Mouse (Mus musculus) liver, embryonic 14.5 days (tissue): ENCODE measurements at regions not wholly inside any gene's neighbourhood (a gene's known extent, or its start where the extent isn't known, plus 50 kb on each side); places are given as distances from the start of the nearest gene placed in this dataset.

Experiments used
- ATAC-seq: fragments of 200-750 bp; cut with Nextera tagmentation; 2 replicates; pipeline ENCODE4 v1.8.0; 2017; ENCODE audit warnings: moderate number of reproducible peaks, mild to moderate bottlenecking, moderate library complexity; ENCODE audit not compliant: insufficient read depth
- DNase-seq, 3 experiments: peaks; one replicate each; pipeline ENCODE4 v3.0.0-alpha.2; 2012 to 2013; ENCODE audit warnings: low read depth in 3 of 3, low spot score in 3 of 3
- H3K27ac ChIP-seq: fragments of 300-500 bp; sonication (generic); 2 replicates; pipeline ENCODE4 v1.5.1; 2014; ENCODE audit warnings: moderate library complexity, mild to moderate bottlenecking, control low read depth, inconsistent platforms
- H3K27me3 ChIP-seq: fragments of 300-500 bp; sonication (generic); 2 replicates; pipeline ENCODE4 v1.6.1; 2014; ENCODE audit warnings: mild to moderate bottlenecking, low read length, moderate library complexity; ENCODE audit not compliant: control insufficient read depth, insufficient read depth
- H3K36me3 ChIP-seq: fragments of 300-500 bp; sonication (generic); replicated peaks from 2 replicates; pipeline ENCODE4 v1.6.1; 2014; ENCODE audit warnings: low read depth; ENCODE audit not compliant: control insufficient read depth, insufficient read depth
- H3K4me1 ChIP-seq, 2 experiments: fragments of 200-500 bp in 1 of 2; fragments of 300-500 bp in 1 of 2; sonication (generic) in 1 of 2; replicated peaks; 2 replicates each; pipeline ENCODE4 v1.6.1; 2012 to 2014; ENCODE audit warnings: antibody characterized with exemption in 1 of 2, inconsistent platforms in 1 of 2, low read length in 1 of 2; ENCODE audit not compliant: control insufficient read depth in 2 of 2, insufficient read depth in 2 of 2
- H3K4me2 ChIP-seq: fragments of 300-500 bp; sonication (generic); 2 replicates; pipeline ENCODE4 v1.6.1; 2014; ENCODE audit warnings: low read depth, mild to moderate bottlenecking, control low read depth, moderate library complexity
- H3K4me3 ChIP-seq, 2 experiments: fragments of 200-500 bp in 1 of 2; fragments of 300-500 bp in 1 of 2; sonication (generic) in 1 of 2; 2 replicates each; pipeline ENCODE4 v1.5.1; 2012 to 2014; ENCODE audit warnings: low read depth in 2 of 2, low read length in 2 of 2, mild to moderate bottlenecking in 2 of 2, control low read depth in 1 of 2, inconsistent platforms in 1 of 2, moderate library complexity in 1 of 2; ENCODE audit not compliant: insufficient read depth in 1 of 2
- H3K9ac ChIP-seq: fragments of 300-500 bp; sonication (generic); replicated peaks from 2 replicates; pipeline ENCODE4 v1.6.1; 2014; ENCODE audit warnings: mild to moderate bottlenecking, control low read depth, moderate library complexity
- H3K9me3 ChIP-seq: fragments of 300-500 bp; sonication (generic); 2 replicates; pipeline ENCODE4 v1.6.1; 2016; ENCODE audit warnings: low read length, mixed read lengths; ENCODE audit not compliant: control insufficient read depth
- CTCF ChIP-seq: IDR thresholded peaks from 2 replicates; pipeline ENCODE4 v1.5.1; 2016; ENCODE audit warnings: antibody characterized with exemption, low read depth, control low read depth
- EP300 ChIP-seq: IDR thresholded peaks from 2 replicates; pipeline ENCODE4 v1.6.1; 2016; ENCODE audit warnings: antibody characterized with exemption, low read depth
- WGBS: fragments of 180-500 bp; shearing (Covaris S2); extraction: QIAGEN DNeasy Blood & Tissue Kit; methylation state at CpG from one replicate; pipeline ENCODE4 v1.1.7; 2014; ENCODE audit not compliant: insufficient replicate concordance; 5-methylcytosine and 5-hydroxymethylcytosine counted together

DNA sequence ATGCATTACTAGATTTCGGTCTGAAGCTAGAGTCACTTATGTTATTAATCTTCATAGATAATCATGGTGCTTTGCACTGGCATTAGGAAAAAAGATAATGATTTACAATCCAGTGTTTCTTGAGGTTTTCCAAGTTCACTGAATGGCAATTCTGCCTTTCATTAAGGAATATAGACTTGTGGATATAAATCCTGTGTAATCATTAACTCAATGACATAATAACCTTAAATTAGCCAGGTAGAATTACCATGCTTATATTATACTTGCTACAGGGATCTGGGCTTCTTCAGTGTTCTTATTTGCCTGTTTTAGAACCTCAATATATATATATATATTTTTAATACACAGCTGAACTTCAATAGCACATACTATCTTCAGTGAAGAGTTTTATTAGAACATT lies 683.8 kb downstream of the Lrriq3 start:
- no peak overlapping the region for H3K27ac ChIP-seq
- no peak for DNase-seq
- no peak overlapping the region for H3K4me3 ChIP-seq
- H3K4me2 ChIP-seq = no peak overlapping the region
- no peaks in the 10 kb centered on the region for H3K27me3 ChIP-seq
- TF ChIP-seq EP300 = no peak
- TF ChIP-seq CTCF = no peak
- WGBS = 63% methylated on average over 1 of the region's 1 CpGs
- H3K4me1 ChIP-seq = no peaks in the 10 kb centered on the region
- no peak overlapping the region for H3K9ac ChIP-seq
- H3K9me3 ChIP-seq = no peaks in the 10 kb centered on the region
- H3K36me3 ChIP-seq = no peaks in the 10 kb centered on the region
- no peak for ATAC-seq

DNA sequence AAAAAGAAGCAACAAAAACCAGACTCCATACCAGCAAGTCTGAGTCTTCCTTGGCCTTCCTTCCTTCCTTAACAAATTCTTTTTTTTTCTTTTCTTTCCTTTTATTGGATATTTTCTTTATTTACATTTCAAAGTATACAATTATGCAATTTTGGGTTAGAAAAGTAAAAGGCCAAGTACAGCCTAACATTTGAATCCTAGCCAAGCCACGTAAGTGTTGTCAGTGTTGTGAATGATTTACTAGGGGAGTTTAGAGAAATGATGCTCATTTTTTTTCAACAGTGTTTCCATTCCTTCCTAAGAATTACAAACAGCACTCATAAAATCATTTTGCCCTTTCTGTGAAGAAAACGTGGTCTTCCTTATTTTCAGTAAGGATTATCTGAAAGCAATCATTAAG lies 722.5 kb downstream of the Lrriq3 start:
- H3K4me1 ChIP-seq = no peaks in the 10 kb centered on the region
- H3K27me3 ChIP-seq = no peaks in the 10 kb centered on the region
- no peak overlapping the region for H3K27ac ChIP-seq
- no peak overlapping the region for H3K4me2 ChIP-seq
- TF ChIP-seq CTCF = no peak
- TF ChIP-seq EP300 = no peak
- no peak overlapping the region for H3K9ac ChIP-seq
- H3K4me3 ChIP-seq = no peak overlapping the region
- peak in 2 of 3 experiments; percentile 1 for DNase-seq
- no peaks in the 10 kb centered on the region for H3K36me3 ChIP-seq
- H3K9me3 ChIP-seq = no peaks in the 10 kb centered on the region
- ATAC-seq = no peak
- WGBS = 40% methylated on average over 2 of the region's 2 CpGs

DNA sequence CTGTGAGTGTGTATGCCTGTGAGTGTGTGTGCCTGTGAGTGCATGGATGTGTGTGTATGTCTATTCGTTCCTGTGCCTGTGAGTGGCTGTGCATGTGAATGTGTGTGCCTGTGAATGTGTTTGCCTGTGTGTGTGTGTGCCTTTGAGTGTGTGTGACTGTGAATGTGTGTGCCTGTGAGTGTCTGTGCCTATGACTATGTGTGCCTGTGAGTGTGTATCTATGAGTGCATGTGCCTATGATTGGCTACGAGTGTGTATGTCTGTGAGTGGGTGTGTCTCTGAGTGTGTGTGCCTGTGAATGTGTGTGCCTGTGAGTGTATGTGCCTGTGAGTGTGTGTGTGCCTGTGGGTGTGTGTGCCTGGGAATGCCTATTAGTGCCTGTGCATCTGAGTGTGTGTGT lies 731.6 kb downstream of the Lrriq3 start:
- H3K27ac ChIP-seq = no peak overlapping the region
- no peaks in the 10 kb centered on the region for H3K36me3 ChIP-seq
- no peaks in the 10 kb centered on the region for H3K9me3 ChIP-seq
- H3K4me3 ChIP-seq = no peak overlapping the region
- ATAC-seq (no peak), DNase-seq (no peak)
- H3K4me1 ChIP-seq = no peaks in the 10 kb centered on the region
- no peak overlapping the region for H3K4me2 ChIP-seq
- TF ChIP-seq EP300 (no peak), CTCF (no peak)
- H3K9ac ChIP-seq = no peak overlapping the region
- no peaks in the 10 kb centered on the region for H3K27me3 ChIP-seq
- 64% methylated on average over 2 of the region's 2 CpGs for WGBS

DNA sequence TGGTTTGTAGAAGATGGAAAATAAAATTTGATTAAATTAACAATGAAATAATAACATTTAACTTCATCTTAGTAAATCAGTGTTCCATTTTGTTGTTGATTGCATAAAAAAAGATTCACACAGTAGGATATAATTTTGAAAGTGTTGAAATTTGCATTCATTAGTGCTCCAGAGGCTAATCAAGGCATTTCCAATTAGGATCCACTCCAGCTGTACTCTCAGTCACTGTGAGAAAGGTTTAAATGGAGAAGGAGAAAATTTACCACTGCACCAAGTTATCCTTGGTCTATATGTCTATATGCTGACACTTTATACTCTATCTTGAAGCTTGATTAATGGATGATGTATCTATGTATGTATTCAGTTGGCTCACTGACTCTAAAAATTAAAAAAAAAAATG lies 695.3 kb upstream of the Negr1 start:
- no peak for ATAC-seq
- Histone ChIP-seq H3K9me3 (no peaks in the 10 kb centered on the region), H3K4me3 (no peak overlapping the region), H3K9ac (no peak overlapping the region), H3K4me2 (no peak overlapping the region), H3K4me1 (no peaks in the 10 kb centered on the region), H3K27ac (no peak overlapping the region), H3K36me3 (no peaks in the 10 kb centered on the region), H3K27me3 (no peaks in the 10 kb centered on the region)
- no peak for DNase-seq
- TF ChIP-seq CTCF = no peak
- TF ChIP-seq EP300 = no peak

DNA sequence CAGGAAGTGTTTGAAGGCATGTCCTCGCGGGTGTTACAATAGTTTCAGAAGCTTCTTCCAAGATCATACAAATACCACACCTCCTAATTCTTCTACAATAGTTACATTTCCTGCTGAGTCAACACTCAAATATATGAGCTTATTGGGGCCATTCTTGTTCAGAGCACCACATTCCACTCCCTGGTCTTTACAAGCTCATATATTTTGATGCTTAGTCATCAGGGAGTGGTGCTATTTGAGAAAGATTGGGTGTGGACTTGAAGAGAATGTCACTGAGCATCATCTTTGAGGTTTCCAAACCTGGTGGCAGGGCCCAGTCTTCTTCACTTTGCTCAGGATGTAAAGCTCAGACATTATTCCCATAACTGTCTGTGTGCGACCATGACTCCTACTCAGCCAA lies 685.9 kb upstream of the Negr1 start:
- ATAC-seq (no peak), DNase-seq (no peak)
- TF ChIP-seq EP300 = no peak
- no peak for TF ChIP-seq CTCF
- Histone ChIP-seq H3K27ac (no peak overlapping the region), H3K4me2 (no peak overlapping the region), H3K4me3 (no peak overlapping the region), H3K27me3 (no peaks in the 10 kb centered on the region), H3K4me1 (no peaks in the 10 kb centered on the region), H3K9ac (no peak overlapping the region), H3K36me3 (no peaks in the 10 kb centered on the region), H3K9me3 (no peaks in the 10 kb centered on the region)
- WGBS = 66% methylated on average over 3 of the region's 3 CpGs

DNA sequence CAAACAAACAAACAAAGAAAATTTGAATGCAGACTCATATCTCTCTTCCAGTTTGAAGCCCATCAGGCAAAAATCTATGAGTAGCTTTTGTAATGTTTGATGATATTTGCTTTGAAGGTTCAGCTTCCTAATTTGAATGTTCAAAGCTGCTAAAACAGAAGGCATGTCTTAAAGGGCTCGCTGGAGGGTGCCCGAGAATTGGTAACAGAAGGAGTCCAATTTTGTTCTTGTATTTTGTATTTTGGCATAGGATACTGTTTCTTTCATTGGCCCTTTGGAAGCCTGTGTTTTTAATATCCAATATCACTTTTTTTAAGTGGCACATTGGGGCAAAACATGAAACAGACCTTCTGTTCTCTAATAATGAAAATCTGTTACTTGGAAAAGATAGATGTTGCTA lies 683.2 kb upstream of the Negr1 start:
- H3K4me3 ChIP-seq = no peak overlapping the region
- WGBS = 57% methylated on average over 2 of the region's 2 CpGs
- H3K4me2 ChIP-seq = no peak overlapping the region
- H3K9me3 ChIP-seq = no peaks in the 10 kb centered on the region
- H3K4me1 ChIP-seq = no peaks in the 10 kb centered on the region
- TF ChIP-seq EP300 = no peak
- TF ChIP-seq CTCF = no peak
- DNase-seq (no peak), ATAC-seq (no peak)
- no peaks in the 10 kb centered on the region for H3K36me3 ChIP-seq
- H3K27me3 ChIP-seq = no peaks in the 10 kb centered on the region
- no peak overlapping the region for H3K9ac ChIP-seq
- H3K27ac ChIP-seq = no peak overlapping the region
